Mouse (Mus musculus) CD4-positive, CD25-positive, alpha-beta regulatory T cell, adult 4 months (primary cell): ENCODE results near the gene Tmem215. TPM values are rescaled to one million over a fixed set of nuclear protein-coding genes. Genes with fewer than 3 reads are reported as not detected.

Experiments used
- ATAC-seq: one replicate; pipeline ENCODE4 v1.8.0; 2017
- polyA plus RNA-seq, 2 experiments: library from polyadenylated mRNA; unstranded; fragments of 100-300 nt; shearing (Covaris generic); gene quantifications; one replicate each; pipeline ENCODE4 v1.2.1; 2017

Gene Tmem215
- under 1 TPM in 1 of 2 experiments, not detected in 1; 0.15 TPM for polyA plus RNA-seq

GRCm38 (mm10) chr4:40471880-40472279 lies at the start of gene Tmem215:
Gene Tmem215 (plus strand): TSS chr4:40472180.
- ATAC-seq: no peak

- ATAC-seq: no peak
Measured at GRCm38 (mm10) chr4:40431916-40432315, 40.1 kb upstream of the Tmem215 start.

GRCm38 (mm10) chr4:40433379-40433778 lies 38.6 kb upstream of the Tmem215 start:
- no peak for ATAC-seq

- ATAC-seq: no peak
Measured at GRCm38 (mm10) chr4:40434388-40434787, 37.6 kb upstream of the Tmem215 start.

GRCm38 (mm10) chr4:40443565-40443964 lies 28.4 kb upstream of the Tmem215 start:
- ATAC-seq: no peak

- no peak for ATAC-seq
Measured at GRCm38 (mm10) chr4:40472700-40473530, 935 bp downstream of the Tmem215 start.

- no peak for ATAC-seq
Measured at GRCm38 (mm10) chr4:40473911-40474310, 1.9 kb downstream of the Tmem215 start.

- ATAC-seq: no peak
Measured at GRCm38 (mm10) chr4:40477963-40478362, 6.0 kb downstream of the Tmem215 start.

- no peak for ATAC-seq
Measured at GRCm38 (mm10) chr4:40486546-40486945, 14.6 kb downstream of the Tmem215 start.

GRCm38 (mm10) chr4:40491731-40492130 lies 19.8 kb downstream of the Tmem215 start:
- no peak for ATAC-seq

GRCm38 (mm10) chr4:40496354-40496753 lies 24.4 kb downstream of the Tmem215 start:
- ATAC-seq: no peak

- no peak for ATAC-seq
Measured at GRCm38 (mm10) chr4:40496828-40497227, 24.8 kb downstream of the Tmem215 start.

- ATAC-seq: no peak
Measured at GRCm38 (mm10) chr4:40499812-40500591, 28.0 kb downstream of the Tmem215 start.

- ATAC-seq: no peak
Measured at GRCm38 (mm10) chr4:40502459-40502858, 30.5 kb downstream of the Tmem215 start.

- ATAC-seq: no peak
Measured at GRCm38 (mm10) chr4:40509534-40509933, 37.6 kb downstream of the Tmem215 start.

GRCm38 (mm10) chr4:40513235-40513634 lies 41.3 kb downstream of the Tmem215 start:
- ATAC-seq: no peak

- ATAC-seq: no peak
Measured at GRCm38 (mm10) chr4:40518545-40519324, 46.8 kb downstream of the Tmem215 start.

Other genes starting within 250 kb of the Tmem215 start
- 100 to 1,000 TPM in 1 of 2 experiments, 10 to 100 TPM in 1; 85.3 to 103 TPM for gene Ddx58, start 232.4 kb upstream of the Tmem215 start, polyA plus RNA-seq
- gene Smim27, start 202.6 kb upstream of the Tmem215 start, polyA plus RNA-seq: 10 to 100 TPM; 27.6 to 70.5 TPM
- 10 to 100 TPM; 20.1 to 23.5 TPM for gene Topors, start 202.3 kb upstream of the Tmem215 start, polyA plus RNA-seq
- 100 to 1,000 TPM; 112 to 124 TPM for gene Ndufb6, start 192.8 kb upstream of the Tmem215 start, polyA plus RNA-seq
- gene Aptx, start 231.0 kb downstream of the Tmem215 start, polyA plus RNA-seq: 10 to 100 TPM; 30.5 to 44.1 TPM
- gene Dnaja1, start 250.0 kb downstream of the Tmem215 start, polyA plus RNA-seq: 100 to 1,000 TPM; 399 to 683 TPM